Mouse (Mus musculus): ENCODE measurements around the gene Rilp. TPM values are rescaled to one million over a fixed set of nuclear protein-coding genes. Genes with fewer than 3 reads are reported as not detected.

Gene Rilp
- polyA plus RNA-seq, 1 experiment from 2014 or later = 0.15 TPM

DNA sequence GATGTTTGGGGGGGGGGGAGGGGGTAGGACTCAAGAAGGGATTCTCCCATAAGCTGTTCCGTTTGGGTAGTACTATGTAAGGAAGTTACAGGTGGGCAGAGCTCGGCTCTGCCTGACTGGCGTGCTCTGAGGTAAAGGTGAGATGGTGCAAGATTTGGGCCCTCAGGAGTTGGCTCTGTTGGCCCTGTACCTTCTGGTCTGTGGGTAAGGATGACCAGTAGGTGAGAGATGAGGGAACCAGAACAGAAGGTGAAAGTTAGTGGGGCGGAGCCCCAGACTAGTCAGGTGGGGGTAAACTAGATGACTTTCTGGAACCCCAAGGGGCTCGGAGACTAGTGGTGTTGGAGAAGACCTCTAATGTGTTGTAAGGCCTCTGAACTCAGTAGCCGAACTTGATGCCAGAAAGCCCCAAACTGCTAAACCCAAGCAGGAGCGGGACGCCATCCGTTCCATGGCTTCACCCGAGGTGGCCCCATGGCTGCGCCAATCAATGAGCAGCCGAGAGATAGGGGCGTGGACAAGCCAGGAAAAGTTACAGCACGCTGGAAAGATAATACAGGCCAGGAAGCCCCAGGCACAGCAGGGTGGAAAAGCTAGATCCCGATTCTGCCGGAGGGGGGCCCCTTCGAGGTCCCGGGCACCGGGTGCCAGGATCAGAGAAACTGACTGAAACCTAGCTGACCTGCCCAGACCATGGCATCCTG lies 42.2 kb upstream of the Rilp start:
- Histone ChIP-seq H3K9me3 (0 out of 2 replicates have a peak, but pooled peaks cover 4% of the 10 kb centered on the region), H3K36me3 (replicated peaks) (peaks cover 19% of the 10 kb centered on the region), H3K27me3 (ENCODE audit: poor library complexity, severe bottlenecking) (peaks cover 14% of the 10 kb centered on the region; the same call in 1 of the 2 replicates), H3K4me3 (peak overlapping the region; percentile 52), H3K4me1 (peaks cover 26% of the 10 kb centered on the region), H3K27ac (peak overlapping the region; percentile 74)
- DNase-seq (ENCODE audit: extremely low spot score, low spot score) = peak; percentile 54
- WGBS = 19% methylated on average over 19 of the region's 19 CpGs

DNA sequence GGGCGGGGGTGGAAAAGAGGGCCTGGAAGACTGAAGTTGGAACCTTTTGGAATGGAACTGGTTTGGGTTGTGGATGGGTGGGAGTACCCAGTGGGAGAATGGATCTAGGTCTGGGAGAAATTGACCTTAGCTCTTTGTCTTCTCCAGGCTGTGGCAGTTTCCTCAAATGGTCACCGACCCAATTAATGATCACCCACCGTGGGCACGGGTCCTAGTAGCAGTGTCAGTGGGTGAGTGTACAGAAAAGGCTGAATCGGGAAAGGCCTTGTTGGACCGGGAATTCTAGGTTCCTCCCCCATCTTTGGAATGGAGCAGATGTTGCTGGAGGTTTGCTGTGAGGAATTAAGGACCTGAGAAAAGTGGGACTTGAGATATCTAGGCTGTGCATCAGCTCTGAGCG lies 41.5 kb upstream of the Rilp start:
- WGBS = 65% methylated on average over 7 of the region's 7 CpGs

DNA sequence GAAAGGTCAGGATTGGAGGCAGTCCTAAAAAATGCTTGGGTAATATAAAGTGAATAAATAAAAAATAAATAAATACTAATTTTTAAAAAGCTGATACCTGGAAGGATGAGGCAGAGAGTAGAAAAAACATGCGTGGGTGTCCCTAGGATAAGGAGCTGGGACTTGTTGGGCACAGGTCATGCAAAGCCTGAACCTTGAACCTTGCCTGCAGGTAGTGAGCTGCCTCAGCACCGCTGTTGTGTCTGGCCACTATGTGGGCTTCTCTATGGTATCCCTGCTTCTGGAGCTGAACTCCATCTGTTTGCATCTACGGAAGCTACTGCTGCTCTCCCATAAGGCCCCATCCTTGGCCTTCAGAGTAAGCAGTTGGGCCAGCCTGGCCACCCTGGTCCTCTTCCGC lies 40.6 kb upstream of the Rilp start:
- Histone ChIP-seq H3K4me3 (no peak overlapping the region), H3K27me3 (ENCODE audit: poor library complexity, severe bottlenecking) (peaks cover 14% of the 10 kb centered on the region; the same call in 1 of the 2 replicates), H3K36me3 (replicated peaks) (peaks cover 19% of the 10 kb centered on the region), H3K27ac (no peak overlapping the region), H3K4me1 (peaks cover 14% of the 10 kb centered on the region), H3K9me3 (0 out of 2 replicates have a peak, but pooled peaks cover 4% of the 10 kb centered on the region)
- WGBS = 93% methylated on average over 4 of the region's 4 CpGs
- DNase-seq (ENCODE audit: extremely low spot score, low spot score) = no peak

More for the DNA sequence above, 41.5 kb upstream of the Rilp start:
- Histone ChIP-seq H3K4me3 (peak overlapping the region; percentile 52), H3K9me3 (0 out of 2 replicates have a peak, but pooled peaks cover 4% of the 10 kb centered on the region), H3K27me3 (ENCODE audit: poor library complexity, severe bottlenecking) (peaks cover 14% of the 10 kb centered on the region; the same call in 1 of the 2 replicates), H3K4me1 (peaks cover 19% of the 10 kb centered on the region), H3K27ac (peak overlapping the region; percentile 74), H3K36me3 (replicated peaks) (peaks cover 19% of the 10 kb centered on the region)
- DNase-seq (ENCODE audit: extremely low spot score, low spot score) = no peak

DNA sequence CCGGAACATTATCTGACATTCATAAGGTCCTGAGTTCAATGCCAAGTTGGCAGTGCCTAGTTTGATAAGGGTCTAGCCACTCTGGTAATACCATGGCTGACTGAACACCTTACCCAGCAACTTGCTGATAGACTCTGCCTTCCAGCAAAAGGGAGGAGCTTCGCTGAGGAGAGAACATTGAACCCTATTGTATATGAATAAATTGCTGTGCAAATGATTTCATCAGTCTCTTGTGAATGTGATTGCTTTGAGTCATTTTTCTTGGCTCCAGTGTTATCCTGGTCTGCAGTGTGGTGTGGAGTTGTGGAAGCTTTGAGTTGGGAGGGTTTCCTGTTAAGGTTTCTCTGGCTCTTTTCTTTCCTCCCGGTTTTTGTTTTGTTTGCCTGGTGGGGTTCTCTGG lies 39.2 kb upstream of the Rilp start:
- Histone ChIP-seq H3K4me1 (peaks cover 14% of the 10 kb centered on the region), H3K27me3 (ENCODE audit: poor library complexity, severe bottlenecking) (peaks cover 14% of the 10 kb centered on the region; the same call in 1 of the 2 replicates), H3K27ac (no peak overlapping the region), H3K4me3 (no peak overlapping the region), H3K9me3 (0 out of 2 replicates have a peak, but pooled peaks cover 4% of the 10 kb centered on the region), H3K36me3 (replicated peaks) (peaks cover 7% of the 10 kb centered on the region)
- WGBS = 90% methylated on average over 3 of the region's 3 CpGs
- DNase-seq (ENCODE audit: extremely low spot score, low spot score) = no peak

DNA sequence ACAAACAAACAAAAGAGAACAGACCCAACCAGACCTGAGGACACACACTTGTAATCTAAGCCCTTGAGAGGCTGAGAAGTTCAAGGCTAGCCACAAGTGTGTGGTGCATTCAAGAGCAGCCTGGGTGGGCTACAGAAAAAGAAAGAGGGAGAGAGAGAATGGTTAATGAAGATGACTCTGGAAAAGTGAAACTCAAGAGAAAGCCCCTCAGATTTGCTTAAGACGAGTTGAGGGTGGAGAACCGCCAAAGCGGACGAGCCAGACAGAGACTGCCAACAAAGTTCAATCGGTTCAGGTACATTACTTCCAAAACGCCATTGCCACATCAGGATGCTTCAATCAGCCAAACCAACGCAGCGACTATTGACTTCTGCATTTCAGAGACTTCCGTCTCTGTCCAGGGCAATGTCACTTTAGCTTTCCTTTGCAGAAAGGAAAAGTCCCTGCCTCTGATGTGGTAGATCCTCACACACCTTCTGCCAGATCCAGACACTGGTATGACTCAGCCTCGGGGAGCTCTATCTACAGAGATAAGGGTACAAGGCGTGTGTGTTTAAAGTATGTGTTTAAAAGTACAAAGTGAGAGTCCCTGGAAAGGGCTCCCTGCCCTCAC lies 37.3 kb upstream of the Rilp start:
- Histone ChIP-seq H3K9me3 (no peaks in the 10 kb centered on the region), H3K27ac (no peak overlapping the region), H3K27me3 (ENCODE audit: poor library complexity, severe bottlenecking) (peaks cover 14% of the 10 kb centered on the region; the same call in 1 of the 2 replicates), H3K36me3 (replicated peaks) (no peaks in the 10 kb centered on the region), H3K4me3 (no peak overlapping the region), H3K4me1 (peaks cover 10% of the 10 kb centered on the region)
- no peak for DNase-seq (ENCODE audit: extremely low spot score, low spot score)
- 90% methylated on average over 11 of the region's 11 CpGs for WGBS

DNA sequence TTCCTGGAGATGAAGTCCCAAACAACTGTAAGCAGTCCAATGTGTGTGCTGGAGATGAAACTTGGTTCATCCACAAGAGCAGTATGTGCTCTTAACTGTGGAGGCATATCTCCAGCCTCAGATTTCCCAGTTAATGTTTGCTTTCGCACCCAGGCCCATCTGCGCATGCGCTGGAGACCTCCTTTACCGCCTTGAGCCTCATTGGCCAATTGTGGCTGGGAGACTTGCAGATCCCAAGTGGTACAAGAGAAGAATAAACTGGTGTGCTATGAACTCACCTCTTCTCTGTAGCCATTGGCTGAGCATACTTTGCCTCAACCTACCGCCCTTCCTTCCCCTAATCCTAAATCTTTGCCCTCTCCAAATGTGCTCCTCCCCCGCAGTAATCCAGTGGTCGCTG lies 36.5 kb upstream of the Rilp start:
- H3K36me3 ChIP-seq (replicated peaks) = no peaks in the 10 kb centered on the region
- no peak overlapping the region for H3K4me3 ChIP-seq
- no peak for DNase-seq (ENCODE audit: extremely low spot score, low spot score)
- H3K27ac ChIP-seq = no peak overlapping the region
- peaks cover 2% of the 10 kb centered on the region for H3K4me1 ChIP-seq
- peaks cover 11% of the 10 kb centered on the region; the same call in 1 of the 2 replicates for H3K27me3 ChIP-seq (ENCODE audit: poor library complexity, severe bottlenecking)
- WGBS = 68% methylated on average over 7 of the region's 7 CpGs
- H3K9me3 ChIP-seq = no peaks in the 10 kb centered on the region

DNA sequence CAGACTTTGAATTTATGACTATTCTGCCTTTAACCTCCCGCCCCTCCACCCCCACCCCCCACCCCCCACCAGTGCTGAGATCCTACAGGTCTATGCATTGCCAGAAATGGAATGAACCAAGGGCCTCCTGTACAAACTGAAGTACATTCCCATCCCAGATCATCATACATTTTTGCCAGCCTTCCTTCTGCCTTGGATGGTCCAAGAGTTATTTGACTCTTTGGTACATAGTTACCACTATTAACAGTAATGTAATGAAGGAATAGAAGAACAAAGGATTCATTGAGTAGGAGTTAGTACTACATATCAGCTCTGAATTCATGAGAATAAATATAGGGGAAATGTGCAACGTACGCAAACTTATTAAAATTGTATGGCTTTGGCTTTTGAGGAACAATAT lies 23.7 kb upstream of the Rilp start:
- Histone ChIP-seq H3K27me3 (ENCODE audit: poor library complexity, severe bottlenecking) (0 out of 2 replicates have a peak, but pooled peaks cover 4% of the 10 kb centered on the region), H3K4me3 (peak overlapping the region; percentile 91), H3K27ac (peak overlapping the region; percentile 97), H3K9me3 (no peaks in the 10 kb centered on the region), H3K4me1 (peaks cover 18% of the 10 kb centered on the region), H3K36me3 (replicated peaks) (peaks cover 38% of the 10 kb centered on the region)
- WGBS = 27% methylated on average over 3 of the region's 3 CpGs
- DNase-seq (ENCODE audit: extremely low spot score, low spot score) = no peak

DNA sequence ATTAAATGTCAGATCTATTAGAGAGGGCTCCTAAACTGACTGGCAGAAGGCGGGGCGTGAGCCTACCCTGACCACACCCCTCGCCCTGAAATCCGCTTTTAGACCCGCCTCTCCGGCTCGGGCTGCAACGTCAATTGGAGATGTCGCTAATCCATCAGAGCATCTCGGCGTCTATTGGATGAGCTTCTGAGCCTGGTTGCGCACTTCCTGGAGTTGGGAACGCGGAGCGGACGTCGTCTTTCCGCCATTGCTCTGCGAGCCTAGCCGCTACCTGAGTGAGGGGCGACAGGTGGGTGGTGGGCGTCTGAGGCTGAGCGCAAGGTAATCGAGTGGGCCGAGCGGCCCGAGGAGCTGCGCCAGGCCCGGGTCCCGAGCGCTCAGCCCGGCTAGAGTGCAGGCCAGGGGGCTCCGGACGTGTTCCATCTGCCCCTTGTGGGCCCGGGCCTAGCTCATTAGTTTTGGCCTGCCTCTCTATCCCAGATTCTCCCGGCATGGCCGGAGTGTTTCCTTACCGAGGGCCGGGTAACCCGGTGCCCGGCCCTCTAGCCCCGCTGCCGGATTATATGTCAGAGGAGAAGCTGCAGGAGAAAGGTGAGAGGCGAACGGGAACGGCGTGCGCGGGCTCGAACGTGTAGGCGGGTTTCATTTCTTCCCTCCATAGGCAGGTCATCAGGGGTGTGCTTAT lies 23.2 kb upstream of the Rilp start, which contains the start of gene Prpf8:
Prpf8 (plus strand) TSS at position 216 of the 685 bp plus-strand sequence.
- H3K27me3 ChIP-seq (ENCODE audit: poor library complexity, severe bottlenecking) = 0 out of 2 replicates have a peak, but pooled peaks cover 4% of the 10 kb centered on the region
- H3K27ac ChIP-seq = peak within 1 kb of the TSS; percentile 97
- peaks cover 18% of the 10 kb centered on the region for H3K4me1 ChIP-seq
- H3K9me3 ChIP-seq = no peaks in the 10 kb centered on the region
- WGBS = under 1% methylated on average over 52 of the region's 52 CpGs
- peaks cover 43% of the 10 kb centered on the region for H3K36me3 ChIP-seq (replicated peaks)
- DNase-seq (ENCODE audit: extremely low spot score, low spot score) = peak; percentile 95
- peak within 1 kb of the TSS; percentile 91 for H3K4me3 ChIP-seq

DNA sequence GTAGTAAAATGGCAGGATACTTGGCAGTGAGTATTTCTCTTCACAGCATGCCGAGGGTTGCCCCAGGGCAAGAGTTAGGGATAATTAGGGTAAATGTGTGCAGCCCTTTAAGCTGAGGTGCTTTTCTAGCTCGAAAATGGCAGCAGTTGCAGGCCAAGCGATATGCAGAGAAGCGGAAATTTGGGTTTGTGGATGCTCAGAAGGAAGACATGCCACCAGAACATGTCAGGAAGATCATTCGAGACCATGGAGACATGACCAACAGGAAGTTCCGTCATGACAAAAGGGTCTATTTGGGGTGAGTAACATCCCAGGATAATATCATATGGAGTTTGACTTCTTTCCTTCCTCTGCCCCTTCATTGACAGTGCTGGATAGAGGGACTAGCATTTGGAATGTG lies 22.4 kb upstream of the Rilp start:
- 0 out of 2 replicates have a peak, but pooled peaks cover 4% of the 10 kb centered on the region for H3K27me3 ChIP-seq (ENCODE audit: poor library complexity, severe bottlenecking)
- H3K9me3 ChIP-seq = no peaks in the 10 kb centered on the region
- no peak for DNase-seq (ENCODE audit: extremely low spot score, low spot score)
- peaks cover 51% of the 10 kb centered on the region for H3K36me3 ChIP-seq (replicated peaks)
- peak overlapping the region; percentile 91 for H3K4me3 ChIP-seq
- peaks cover 18% of the 10 kb centered on the region for H3K4me1 ChIP-seq
- H3K27ac ChIP-seq = peak overlapping the region; percentile 97
- WGBS = 44% methylated on average over 6 of the region's 6 CpGs

DNA sequence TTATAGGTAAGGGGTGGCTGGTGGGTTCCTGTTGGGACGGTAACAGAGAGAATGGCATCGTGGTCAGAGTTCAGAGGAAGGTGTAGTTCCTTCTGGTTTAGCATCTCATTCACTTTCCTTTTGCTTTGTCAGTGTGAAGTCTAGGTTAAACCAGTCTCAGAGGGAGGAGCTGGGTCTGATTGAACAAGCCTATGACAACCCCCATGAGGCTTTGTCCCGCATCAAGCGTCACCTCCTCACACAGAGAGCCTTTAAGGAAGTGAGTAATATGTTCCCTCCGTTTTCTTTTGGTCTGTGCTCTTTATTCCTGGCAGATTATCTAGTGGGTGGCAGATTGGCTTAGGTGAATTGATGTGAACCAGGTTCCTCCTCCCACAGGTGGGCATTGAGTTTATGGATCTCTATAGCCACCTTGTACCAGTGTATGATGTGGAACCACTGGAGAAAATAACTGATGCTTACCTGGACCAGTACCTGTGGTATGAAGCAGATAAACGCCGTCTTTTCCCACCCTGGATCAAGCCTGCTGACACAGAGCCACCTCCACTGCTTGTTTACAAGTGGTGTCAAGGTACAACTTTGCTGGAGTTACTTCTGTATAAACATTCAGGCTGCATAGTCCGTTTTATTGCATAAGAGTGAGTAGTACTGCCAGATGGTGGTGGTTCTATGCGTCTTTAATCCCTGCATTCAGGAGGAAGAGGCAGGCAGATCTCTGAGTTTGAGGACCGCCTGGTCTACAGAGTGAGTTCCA lies 15.4 kb upstream of the Rilp start:
- H3K27ac ChIP-seq = no peak overlapping the region
- H3K9me3 ChIP-seq = no peaks in the 10 kb centered on the region
- no peaks in the 10 kb centered on the region for H3K4me1 ChIP-seq
- no peak for DNase-seq (ENCODE audit: extremely low spot score, low spot score)
- 94% methylated on average over 10 of the region's 10 CpGs for WGBS
- no peaks in the 10 kb centered on the region for H3K27me3 ChIP-seq (ENCODE audit: poor library complexity, severe bottlenecking)
- no peak overlapping the region for H3K4me3 ChIP-seq
- peaks cover 100% of the 10 kb centered on the region for H3K36me3 ChIP-seq (replicated peaks)

DNA sequence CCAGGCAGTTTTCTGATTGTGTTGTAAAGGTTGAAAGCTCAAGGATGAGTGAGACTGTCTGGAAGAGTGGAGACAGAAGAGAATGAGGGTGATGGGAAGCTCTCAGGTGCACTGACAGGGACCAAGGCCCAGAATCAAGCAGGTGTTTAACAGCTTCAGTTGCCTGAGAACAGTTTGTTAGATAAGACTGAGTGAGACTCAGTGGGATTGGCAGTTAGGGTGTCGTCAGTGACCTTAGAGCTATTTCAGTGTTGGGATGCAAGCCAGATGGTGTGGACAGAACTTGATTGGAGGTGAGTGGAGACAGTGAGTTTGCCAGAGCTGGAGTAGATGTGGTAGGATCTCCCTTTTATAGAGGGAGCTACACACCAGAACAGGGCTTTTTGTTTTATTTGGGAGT lies 11.8 kb upstream of the Rilp start:
- peaks cover 100% of the 10 kb centered on the region for H3K36me3 ChIP-seq (replicated peaks)
- WGBS = 83% methylated on average over 1 of the region's 1 CpGs
- DNase-seq (ENCODE audit: extremely low spot score, low spot score) = no peak

DNA sequence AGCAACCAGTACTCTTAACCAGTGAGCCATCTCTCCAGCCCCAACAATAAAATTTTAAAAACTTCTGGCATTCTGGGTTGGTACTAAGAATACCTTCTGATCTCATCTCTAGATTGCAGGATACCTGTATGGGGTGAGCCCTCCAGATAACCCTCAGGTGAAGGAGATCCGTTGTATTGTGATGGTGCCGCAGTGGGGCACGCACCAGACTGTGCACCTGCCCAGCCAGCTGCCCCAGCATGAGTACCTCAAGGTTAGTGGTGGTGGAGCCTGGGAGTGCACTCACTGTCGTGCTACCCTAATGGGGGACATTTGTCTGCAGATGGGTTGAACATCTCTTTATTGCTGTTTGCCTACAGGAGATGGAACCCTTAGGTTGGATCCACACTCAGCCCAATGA lies 1.7 kb upstream of the Rilp start:
- Histone ChIP-seq H3K9me3 (no peaks in the 10 kb centered on the region), H3K4me3 (no peak overlapping the region), H3K27ac (no peak overlapping the region), H3K27me3 (ENCODE audit: poor library complexity, severe bottlenecking) (no peaks in the 10 kb centered on the region; the same call in 1 of the 2 replicates), H3K36me3 (replicated peaks) (peaks cover 68% of the 10 kb centered on the region), H3K4me1 (peaks cover 26% of the 10 kb centered on the region)
- no peak for DNase-seq (ENCODE audit: extremely low spot score, low spot score)
- 96% methylated on average over 4 of the region's 4 CpGs for WGBS

More for the DNA sequence above, 11.8 kb upstream of the Rilp start:
- no peaks in the 10 kb centered on the region for H3K4me1 ChIP-seq
- H3K9me3 ChIP-seq = no peaks in the 10 kb centered on the region
- H3K27ac ChIP-seq = no peak overlapping the region
- H3K4me3 ChIP-seq = no peak overlapping the region
- no peaks in the 10 kb centered on the region for H3K27me3 ChIP-seq (ENCODE audit: poor library complexity, severe bottlenecking)

Measured in forebrain, embryonic 10.5 days (tissue).